Mouse (Mus musculus): ENCODE measurements at regions not wholly inside any gene's neighbourhood (a gene's known extent, or its start where the extent isn't known, plus 50 kb on each side); places are given as distances from the start of the nearest gene placed in this dataset.

DNA sequence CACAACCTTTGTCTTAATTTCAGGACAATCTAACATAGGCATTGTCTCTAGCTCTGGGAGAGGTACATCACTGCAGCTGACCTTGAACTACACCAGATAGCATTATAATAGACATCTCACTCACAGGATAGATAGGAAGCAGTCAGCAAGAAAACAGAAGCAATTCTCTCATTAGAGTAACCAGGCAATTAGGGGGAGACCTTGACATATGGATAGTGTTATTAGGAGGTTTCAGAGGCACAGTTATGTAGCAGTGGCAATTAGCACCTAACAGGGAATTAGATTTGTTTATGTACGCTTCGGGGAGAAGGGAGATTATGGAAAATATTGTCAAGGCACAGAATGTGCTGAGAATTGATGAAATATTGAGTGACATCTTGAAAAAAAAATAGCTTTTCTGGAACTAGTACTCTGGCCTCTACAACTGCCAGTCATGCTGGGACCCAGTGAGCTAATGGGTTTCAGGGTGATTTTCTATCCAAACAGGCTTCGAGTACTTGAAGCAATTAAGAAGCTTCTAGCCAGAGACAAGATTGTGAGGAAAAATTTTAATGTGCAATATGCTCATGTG lies 216.8 kb upstream of the Aco1 start:
- no peak for TF ChIP-seq CTCF (IDR thresholded peaks at IDR 0.05; ENCODE audit: borderline replicate concordance, control insufficient read depth, extremely low read depth, insufficient read depth, low read length, poor library complexity)
- TF ChIP-seq POLR2A (IDR thresholded peaks at IDR 0.05; ENCODE audit: control insufficient read depth, extremely low read depth, insufficient read depth, low read length, poor library complexity), result no peak
